Mouse (Mus musculus): ENCODE data around the gene Tacc2.

The Tacc2 gene

GRCm38 (mm10) chr7:130732908-130733307, 155.7 kb downstream of the Tacc2 start:
- DNase-seq: peak; percentile 56

GRCm38 (mm10) chr7:130733423-130733822, 156.2 kb downstream of the Tacc2 start:
- DNase-seq: no peak

GRCm38 (mm10) chr7:130734195-130734787, 157.1 kb downstream of the Tacc2 start:
- no peak for DNase-seq

- no peak for DNase-seq
These were observed 163.9 kb downstream of the Tacc2 start for GRCm38 (mm10) chr7:130741099-130741498.

GRCm38 (mm10) chr7:130743239-130744025, 166.2 kb downstream of the Tacc2 start:
- peak; percentile 26 for DNase-seq

GRCm38 (mm10) chr7:130749165-130749564, 171.9 kb downstream of the Tacc2 start:
- no peak for DNase-seq

GRCm38 (mm10) chr7:130750752-130751490, 173.7 kb downstream of the Tacc2 start:
- DNase-seq: peak; percentile 84

GRCm38 (mm10) chr7:130751678-130752077, 174.4 kb downstream of the Tacc2 start:
- peak; percentile 66 for DNase-seq

GRCm38 (mm10) chr7:130754790-130755189, 177.6 kb downstream of the Tacc2 start:
- peak; percentile 84 for DNase-seq

GRCm38 (mm10) chr7:130756343-130756835, 179.2 kb downstream of the Tacc2 start:
- DNase-seq: no peak

- no peak for DNase-seq
These were observed 180.2 kb downstream of the Tacc2 start for GRCm38 (mm10) chr7:130757326-130757865.

- DNase-seq: peak; percentile 89
These were observed 185.0 kb downstream of the Tacc2 start for GRCm38 (mm10) chr7:130762071-130762897.

GRCm38 (mm10) chr7:130764160-130764559, 186.9 kb downstream of the Tacc2 start:
- no peak for DNase-seq

GRCm38 (mm10) chr7:130766411-130767170, 189.4 kb downstream of the Tacc2 start:
- DNase-seq: no peak

- no peak for DNase-seq
These were observed 190.9 kb downstream of the Tacc2 start for GRCm38 (mm10) chr7:130768151-130768550.

- DNase-seq: peak; percentile 83
These were observed 193.5 kb downstream of the Tacc2 start for GRCm38 (mm10) chr7:130770707-130771106.

GRCm38 (mm10) chr7:130773171-130773830, 196.1 kb downstream of the Tacc2 start:
- peak; percentile 52 for DNase-seq

- DNase-seq: no peak
These were observed 196.8 kb downstream of the Tacc2 start, which contains the start of gene Btbd16 for GRCm38 (mm10) chr7:130773914-130774630. Btbd16 (plus strand) TSS chr7:130774069.

- no peak for DNase-seq
These were observed 203.7 kb downstream of the Tacc2 start for GRCm38 (mm10) chr7:130780866-130781419.

All from retina, postnatal 1 day (tissue).